Mouse (Mus musculus) hematopoietic stem cell, adult 5-6 weeks (primary cell): ENCODE measurements at regions not wholly inside any gene's neighbourhood (a gene's known extent, or its start where the extent isn't known, plus 50 kb on each side); places are given as distances from the start of the nearest gene placed in this dataset.

Experiments used
- ATAC-seq, 2 experiments: fragments of 125-278 bp in 1 of 2; replicated peaks in 1 of 2; 2 replicates each; pipeline ENCODE4 v1.8.0; 2016 to 2017; ENCODE audit warnings: inconsistent platforms in 2 of 2, mild to moderate bottlenecking in 2 of 2, moderate number of reproducible peaks in 2 of 2, low read depth in 1 of 2, moderate TSS enrichment in 1 of 2; ENCODE audit not compliant: low FRiP score in 2 of 2, poor library complexity in 2 of 2, severe bottlenecking in 2 of 2, insufficient read depth in 1 of 2, low TSS enrichment in 1 of 2

GRCm38 (mm10) chr14:97170841-97171240, 651.9 kb upstream of the Klhl1 start:
- no peak for ATAC-seq

DNA sequence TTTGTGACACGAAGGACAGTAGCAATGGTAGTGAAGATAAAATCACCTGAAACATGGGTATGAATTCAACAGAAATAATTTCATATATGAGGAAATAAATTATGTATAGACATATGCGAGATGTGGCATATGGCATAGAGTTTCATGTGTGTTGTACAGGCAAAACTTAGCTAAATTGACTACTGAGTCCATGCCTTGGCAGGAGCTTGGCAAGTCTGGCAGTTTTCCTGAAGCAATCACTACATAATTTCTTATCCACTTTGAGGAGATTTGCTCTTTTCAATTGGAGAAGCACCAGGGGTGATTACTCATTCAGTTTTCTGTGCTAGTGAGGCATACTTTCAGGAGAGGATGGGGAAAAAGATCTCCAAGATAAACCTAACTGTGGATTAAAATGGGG, 646.9 kb upstream of the Klhl1 start:
- ATAC-seq: no peak

DNA sequence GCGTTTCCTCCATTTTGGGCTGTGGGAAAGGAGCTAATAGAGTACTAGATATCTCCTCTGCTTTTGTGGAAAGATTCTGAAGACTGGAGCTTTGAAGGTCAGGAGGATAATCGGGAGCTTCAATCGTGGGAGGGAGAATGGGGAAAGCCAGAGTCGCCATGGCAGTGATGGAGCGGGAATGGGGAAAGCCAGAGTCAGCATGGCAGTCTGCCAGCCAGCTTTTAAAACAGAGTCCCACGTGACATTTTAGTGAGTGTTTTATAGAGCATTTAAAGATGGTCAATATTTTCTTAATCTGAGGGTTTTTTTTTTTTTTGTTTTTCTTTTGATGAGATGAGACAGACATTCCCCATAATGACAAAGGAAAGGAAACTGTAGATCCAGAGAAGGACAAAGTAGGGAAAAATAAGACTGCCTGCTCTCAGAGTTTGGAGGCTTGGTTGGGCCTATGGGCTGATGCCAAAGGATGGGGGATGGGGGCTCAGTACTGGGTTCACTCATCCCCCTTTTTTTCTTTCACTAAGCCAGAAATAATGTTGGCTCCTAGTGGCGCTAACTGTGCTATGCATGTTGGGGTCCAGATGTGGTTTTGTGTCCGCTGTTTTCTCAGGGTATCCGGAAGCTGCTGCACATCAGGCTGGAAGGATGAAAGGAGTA, 630.2 kb upstream of the Klhl1 start:
- no peak for ATAC-seq

DNA sequence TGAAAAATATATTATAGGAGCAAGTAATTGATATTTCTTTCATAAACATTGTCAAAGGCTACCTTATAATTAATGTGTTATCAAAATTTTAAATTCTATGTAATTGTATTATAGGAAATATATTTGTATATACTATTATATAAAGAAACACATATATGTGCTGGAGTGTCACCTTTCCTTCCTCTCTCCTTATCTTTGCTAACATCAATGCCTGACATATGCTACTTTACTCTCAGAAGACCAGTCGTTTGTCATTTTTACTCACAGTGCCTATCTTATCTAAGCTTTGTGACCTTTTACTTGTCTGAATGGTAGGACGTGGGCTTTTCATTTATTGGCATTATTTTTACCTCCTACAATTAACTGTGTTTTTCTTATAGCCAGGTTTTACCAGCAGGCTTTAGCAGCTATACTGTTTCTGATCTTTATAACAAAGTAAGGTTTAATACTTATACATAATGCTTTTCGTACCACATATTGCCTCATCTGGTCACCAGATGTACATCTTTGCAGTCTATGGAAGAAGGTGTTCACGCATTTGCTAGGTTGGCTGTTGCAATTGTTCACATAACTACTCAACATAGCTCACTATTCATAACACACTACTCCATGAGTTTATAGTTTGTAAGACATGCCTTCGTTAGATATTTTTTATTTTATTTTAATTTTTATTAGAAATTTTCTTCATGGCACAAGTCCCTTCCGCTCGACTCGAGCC, 597.2 kb upstream of the Klhl1 start:
- ATAC-seq: no peak

DNA sequence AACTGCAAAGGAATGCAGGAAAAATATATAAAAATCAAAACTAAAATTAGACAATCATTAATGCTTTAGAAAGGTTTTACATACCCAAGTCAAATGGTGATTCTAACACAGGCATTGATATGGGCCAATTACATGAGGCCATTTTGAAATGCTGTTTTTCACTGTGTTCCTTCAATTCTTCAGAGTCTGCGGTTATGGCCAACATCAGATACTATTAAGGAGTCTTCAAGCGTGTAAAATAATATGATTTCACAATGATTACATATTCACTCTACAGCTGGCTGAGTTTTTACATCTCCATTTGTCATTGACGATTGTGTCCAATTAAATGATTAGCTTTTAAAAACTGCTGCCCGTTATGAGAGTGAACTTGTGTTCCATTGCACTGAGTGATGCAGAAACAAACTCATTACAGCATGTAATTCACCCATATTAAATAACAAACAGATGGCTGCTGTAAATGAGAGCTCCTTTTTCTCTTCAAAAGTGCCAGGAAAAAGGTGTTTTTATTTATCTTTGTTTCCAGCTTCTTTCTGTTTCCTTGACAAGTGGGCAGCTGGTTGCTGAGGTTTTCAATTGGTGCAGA, 582.3 kb upstream of the Klhl1 start:
- ATAC-seq: no peak

GRCm38 (mm10) chr14:97093389-97093788, 574.5 kb upstream of the Klhl1 start:
- no peak for ATAC-seq

DNA sequence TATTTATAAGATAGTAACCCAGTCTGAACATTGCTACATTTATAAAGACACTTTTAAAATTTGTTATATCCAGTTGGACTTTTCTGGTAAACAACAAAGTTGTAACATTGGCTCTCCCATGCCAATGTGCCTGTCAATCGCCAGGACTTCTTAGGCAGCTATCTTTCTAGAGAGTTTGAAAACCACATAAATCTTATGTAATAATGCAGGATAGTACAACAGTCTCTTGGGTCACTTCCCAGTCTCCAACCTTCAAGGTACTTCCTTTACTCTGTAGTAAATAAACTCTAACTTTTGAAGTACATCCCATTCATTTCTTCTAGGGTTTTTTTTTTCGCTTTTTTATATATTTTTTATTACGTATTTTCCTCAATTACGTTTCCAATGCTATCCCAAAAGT, 570.0 kb upstream of the Klhl1 start:
- ATAC-seq: no peak

DNA sequence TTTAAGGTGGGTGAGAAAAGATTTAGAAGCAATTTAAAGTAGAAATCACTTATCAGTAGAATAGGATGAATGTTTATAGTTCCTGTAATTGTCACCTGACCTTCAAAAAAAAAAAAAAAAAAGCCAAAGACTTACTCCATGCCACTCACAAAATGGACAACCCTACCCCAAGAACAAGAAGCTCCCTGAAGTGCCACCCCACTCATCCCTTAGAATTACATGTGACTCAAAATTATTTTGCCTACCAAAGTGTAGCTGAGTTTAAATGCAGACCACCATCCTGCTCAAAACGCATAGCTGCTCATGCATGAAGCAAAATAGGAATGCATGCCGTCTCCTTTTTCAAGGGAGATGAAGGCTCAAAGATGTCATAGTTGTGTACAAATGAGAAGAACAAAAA, 568.4 kb upstream of the Klhl1 start:
- no peak for ATAC-seq

GRCm38 (mm10) chr14:97086363-97087309, 567.7 kb upstream of the Klhl1 start:
- ATAC-seq: no peak

- no peak for ATAC-seq
Measured at GRCm38 (mm10) chr14:97074808-97075207, 555.9 kb upstream of the Klhl1 start.

GRCm38 (mm10) chr14:97068770-97069169, 549.9 kb upstream of the Klhl1 start:
- no peak for ATAC-seq

DNA sequence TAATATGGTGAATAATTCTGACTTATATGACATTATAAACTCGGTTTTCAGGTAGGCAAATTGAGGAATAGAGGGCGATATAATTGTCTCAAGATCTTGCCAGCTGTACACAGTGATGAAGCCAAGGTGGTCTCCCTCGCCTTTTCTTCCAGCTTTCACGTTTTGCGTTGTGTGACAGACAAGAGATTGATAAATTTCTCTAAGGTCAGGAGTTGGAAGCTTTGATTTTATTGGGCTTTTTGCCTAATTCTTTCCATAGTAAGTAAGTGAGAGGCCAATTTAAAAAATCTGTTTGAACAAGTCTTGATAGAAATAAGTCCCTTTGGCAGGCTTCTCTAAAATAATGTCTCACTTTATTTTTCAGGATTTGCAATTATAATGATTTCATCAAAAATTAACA, 549.4 kb upstream of the Klhl1 start:
- no peak for ATAC-seq

- 0 out of 4 replicates have a peak, but pooled peaks have one; percentile 32 to 37 for ATAC-seq
Measured at GRCm38 (mm10) chr14:97045321-97045720, 526.4 kb upstream of the Klhl1 start.

DNA sequence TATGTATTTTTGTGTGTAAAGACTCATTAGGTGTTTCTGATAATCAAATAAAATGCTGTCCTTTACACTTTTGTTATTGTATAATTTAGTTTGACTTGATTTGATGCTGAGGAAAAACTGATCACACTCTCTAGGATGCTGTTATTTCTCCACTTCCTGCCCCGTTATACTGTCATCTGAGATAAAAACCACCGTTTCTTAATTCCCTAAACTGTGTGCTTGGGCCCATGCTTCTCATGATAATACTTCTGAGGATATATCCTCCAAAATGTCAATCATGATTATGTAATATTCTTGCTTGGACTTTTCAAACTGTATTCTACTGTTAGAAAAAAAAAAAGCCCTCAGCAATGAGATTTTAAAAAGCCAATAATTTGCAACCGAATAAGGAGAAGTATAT, 520.9 kb upstream of the Klhl1 start:
- peak; percentile 51 to 65; a peak in 2 of 4 replicates for ATAC-seq

- peak; percentile 76 to 83 for ATAC-seq
Measured at GRCm38 (mm10) chr14:97028528-97028927, 509.6 kb upstream of the Klhl1 start.

DNA sequence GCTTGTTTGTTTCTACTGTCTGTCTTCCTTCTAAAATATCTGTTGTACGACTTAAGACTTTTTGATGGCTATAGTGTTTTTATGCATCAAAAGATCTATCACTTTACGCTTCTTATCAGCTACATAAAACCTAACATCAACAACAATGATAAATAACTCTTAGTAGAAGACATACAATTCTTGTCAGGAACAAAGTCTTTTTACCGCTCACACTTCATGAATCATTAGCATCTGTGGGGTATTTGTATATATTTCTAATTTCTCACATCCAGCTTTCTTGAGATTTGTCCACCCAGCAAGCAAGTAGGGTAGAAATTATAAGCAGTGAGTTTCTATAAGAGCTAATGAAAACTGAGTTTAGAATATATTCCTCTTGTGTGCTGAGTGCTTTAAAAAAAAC, 487.4 kb upstream of the Klhl1 start:
- no peak for ATAC-seq

DNA sequence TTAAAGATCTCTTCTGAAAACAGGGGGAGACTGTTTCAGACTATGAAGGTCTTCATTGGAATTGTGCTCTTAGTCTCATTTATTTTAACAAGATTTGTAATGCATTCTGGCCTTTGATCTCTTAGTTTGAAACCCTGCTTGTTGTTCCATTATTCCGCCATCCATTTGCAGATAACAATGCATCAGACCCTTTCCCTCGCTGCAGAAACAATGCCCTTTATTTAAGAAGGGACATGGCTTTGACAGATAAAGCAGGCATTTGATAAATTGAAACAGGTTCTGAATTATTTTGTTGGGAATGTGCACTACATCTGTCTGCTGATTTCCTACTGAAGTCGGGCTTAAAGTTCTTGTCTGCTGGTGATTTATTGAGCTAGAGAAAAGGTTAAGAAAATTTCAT, 476.2 kb upstream of the Klhl1 start:
- no peak for ATAC-seq
